Mouse (Mus musculus): ENCODE data around the gene Ppp1r12b.

Gene Ppp1r12b

GRCm38 (mm10) chr1:134796536-134796935, 159.2 kb downstream of the Ppp1r12b start:
- DNase-seq (ENCODE audit: low read depth, low spot score), result no peak

DNA sequence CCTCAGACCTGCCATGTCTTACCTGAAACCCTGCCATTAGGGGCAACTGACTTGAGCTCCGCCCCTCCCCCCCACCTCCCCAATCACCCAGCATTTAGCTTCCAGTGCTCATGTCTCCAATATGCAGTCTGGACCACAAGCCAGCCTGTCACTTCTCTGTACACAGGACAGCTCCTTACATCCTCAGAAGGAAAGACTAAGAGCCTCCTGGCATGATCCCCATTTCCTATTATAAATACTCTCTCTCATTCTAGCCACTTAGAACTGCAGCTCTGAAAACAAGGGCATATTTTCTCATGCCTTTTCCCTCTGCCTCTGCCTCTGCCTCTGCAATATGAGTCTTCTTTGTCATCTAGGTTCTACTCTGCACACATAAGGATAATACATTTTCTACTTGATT, 159.7 kb downstream of the Ppp1r12b start:
- no peak for DNase-seq (ENCODE audit: low read depth, low spot score)

- no peak for DNase-seq (ENCODE audit: low read depth, low spot score)
Observed at GRCm38 (mm10) chr1:134791456-134791855, 164.3 kb downstream of the Ppp1r12b start.

DNA sequence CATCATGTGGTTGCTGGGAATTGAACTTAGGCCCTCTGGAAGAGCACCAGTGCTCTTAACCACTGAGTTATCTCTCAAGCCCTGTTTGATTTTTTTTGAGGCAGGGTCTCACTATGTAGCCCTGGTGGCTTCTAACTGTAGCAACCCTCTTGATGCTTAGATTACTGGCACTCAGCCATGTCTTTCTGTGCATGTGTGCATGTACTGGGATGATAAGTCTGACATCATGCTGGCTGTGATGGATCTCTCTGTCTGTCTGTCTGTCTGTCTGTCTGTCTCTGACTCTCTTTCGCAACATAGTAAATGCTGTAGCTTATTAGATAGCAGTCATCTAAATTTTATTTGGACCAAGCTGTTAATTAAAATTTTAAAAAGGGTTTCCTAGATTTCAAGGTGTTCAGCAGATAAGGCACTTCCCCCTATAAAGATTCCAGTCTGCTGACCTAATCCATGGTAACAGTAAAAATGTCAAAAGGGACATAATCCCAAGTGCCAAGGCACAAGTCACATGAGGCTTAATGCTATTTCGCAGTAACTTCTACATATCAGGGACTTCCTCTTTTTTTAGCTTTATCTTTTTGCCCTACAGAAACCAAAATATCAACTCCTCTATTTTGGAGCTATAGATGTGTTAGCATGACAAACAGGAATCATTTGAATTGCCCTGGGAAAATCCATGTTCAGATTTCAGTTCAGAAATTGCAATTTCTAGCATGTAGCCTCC, 164.9 kb downstream of the Ppp1r12b start:
- no peak for DNase-seq (ENCODE audit: low read depth, low spot score)

DNA sequence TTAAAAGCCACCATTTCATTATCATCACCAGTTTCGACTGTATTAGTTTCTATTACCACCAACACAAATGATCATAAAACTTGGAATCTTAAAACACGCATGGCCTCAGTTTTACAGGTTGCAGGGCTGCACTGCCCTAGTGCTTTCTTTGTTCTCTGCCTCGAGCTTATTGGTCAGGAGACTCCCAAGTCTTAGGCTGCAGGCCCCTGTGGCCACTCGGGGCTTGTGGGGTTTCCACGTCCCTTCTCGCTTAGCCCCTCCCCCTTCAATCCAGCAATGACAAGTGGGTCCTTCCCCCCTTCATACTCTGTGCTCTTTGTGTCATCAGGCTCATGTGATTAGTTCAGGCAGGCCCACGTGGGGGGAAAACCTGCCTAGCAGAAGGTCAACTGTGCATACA, 167.6 kb downstream of the Ppp1r12b start:
- peak; percentile 45 for DNase-seq (ENCODE audit: low read depth, low spot score)

GRCm38 (mm10) chr1:134784911-134785310, 170.8 kb downstream of the Ppp1r12b start:
- DNase-seq (ENCODE audit: low read depth, low spot score), result no peak

GRCm38 (mm10) chr1:134784481-134784880, 171.3 kb downstream of the Ppp1r12b start:
- DNase-seq (ENCODE audit: low read depth, low spot score), result no peak

DNA sequence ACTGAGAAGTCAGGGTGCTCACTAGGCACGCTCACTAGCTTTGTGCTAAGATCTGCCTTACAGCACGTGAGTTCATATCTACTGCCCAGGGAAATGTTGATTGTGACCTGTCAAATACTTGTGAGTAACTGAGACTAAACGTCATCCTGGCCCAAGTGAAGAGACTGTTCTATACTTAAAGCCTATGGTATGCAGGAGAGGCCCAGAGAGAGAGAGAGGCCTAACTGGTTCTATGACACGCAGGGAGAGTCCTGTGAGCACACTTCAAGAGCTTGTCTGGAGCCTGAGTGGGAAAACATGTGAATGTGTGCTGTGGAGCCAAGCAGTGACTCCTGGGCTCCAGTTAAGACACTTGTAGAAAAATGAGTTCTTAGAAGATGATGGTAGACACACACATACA, 171.8 kb downstream of the Ppp1r12b start:
- no peak for DNase-seq (ENCODE audit: low read depth, low spot score)

GRCm38 (mm10) chr1:134782797-134783196, 172.9 kb downstream of the Ppp1r12b start:
- DNase-seq (ENCODE audit: low read depth, low spot score), result no peak

GRCm38 (mm10) chr1:134777936-134778548, 177.7 kb downstream of the Ppp1r12b start:
- no peak for DNase-seq (ENCODE audit: low read depth, low spot score)

DNA sequence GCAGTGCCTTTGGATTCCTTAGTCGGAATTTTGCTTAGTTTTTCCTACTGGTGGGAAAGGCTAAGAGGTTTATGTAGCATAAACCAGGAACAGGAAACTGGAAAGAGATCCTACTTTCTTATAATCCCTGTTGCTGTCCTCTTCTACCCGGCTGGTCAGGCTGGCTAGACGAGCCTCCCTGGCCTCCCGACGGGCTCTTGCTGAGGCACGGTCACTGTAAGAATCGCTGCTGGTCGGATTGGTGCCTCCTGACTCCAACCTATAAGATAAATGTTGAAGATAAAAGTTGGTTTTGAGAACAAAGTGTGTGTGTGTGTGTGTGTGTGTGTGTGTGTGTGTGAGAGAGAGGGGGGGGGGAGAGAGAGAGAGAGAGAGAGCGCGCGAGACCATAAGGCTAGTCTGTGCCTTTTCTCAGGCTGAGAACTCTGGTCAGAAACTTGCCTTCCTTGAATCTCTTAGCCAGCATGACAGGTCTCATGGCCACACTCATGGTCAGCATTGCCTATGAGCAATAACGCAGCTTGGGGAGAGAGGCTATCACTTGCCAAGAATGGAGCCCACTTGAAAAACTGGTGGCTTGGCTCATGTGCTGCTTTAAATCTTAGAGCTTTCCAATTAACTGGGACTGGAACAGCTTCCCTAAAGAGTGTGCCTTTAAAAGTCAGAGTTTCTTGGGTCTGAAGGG, 178.4 kb downstream of the Ppp1r12b start:
- no peak for DNase-seq (ENCODE audit: low read depth, low spot score)

DNA sequence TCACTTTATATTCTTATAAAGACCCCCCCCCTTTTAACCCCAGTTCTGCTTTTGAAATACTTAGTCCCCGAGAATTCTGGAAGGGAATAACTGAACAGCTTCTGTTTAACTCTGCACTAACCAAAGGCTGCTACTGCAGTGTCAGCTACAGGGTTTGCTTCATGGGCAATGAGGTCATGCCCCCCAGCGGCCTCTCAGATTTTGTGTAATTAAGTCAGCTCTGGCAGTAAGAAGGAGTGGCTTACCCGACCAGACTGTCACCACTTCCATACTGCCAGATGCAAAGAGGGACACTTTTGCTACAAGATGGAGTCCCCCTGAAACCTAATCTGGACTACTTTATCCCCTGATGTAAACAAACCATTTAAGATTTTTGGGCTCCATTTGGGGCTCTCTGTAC, 180.1 kb downstream of the Ppp1r12b start:
- DNase-seq (ENCODE audit: low read depth, low spot score), result no peak

- no peak for DNase-seq (ENCODE audit: low read depth, low spot score)
Observed at GRCm38 (mm10) chr1:134774728-134775287, 180.9 kb downstream of the Ppp1r12b start.

GRCm38 (mm10) chr1:134774247-134774646, 181.5 kb downstream of the Ppp1r12b start:
- DNase-seq (ENCODE audit: low read depth, low spot score), result no peak

GRCm38 (mm10) chr1:134773256-134773655, 182.5 kb downstream of the Ppp1r12b start:
- no peak for DNase-seq (ENCODE audit: low read depth, low spot score)

- DNase-seq (ENCODE audit: low read depth, low spot score), result no peak
Observed at GRCm38 (mm10) chr1:134772821-134773220, 182.9 kb downstream of the Ppp1r12b start.

GRCm38 (mm10) chr1:134771999-134772398, 183.7 kb downstream of the Ppp1r12b start:
- no peak for DNase-seq (ENCODE audit: low read depth, low spot score)

GRCm38 (mm10) chr1:134771353-134771752, 184.4 kb downstream of the Ppp1r12b start:
- DNase-seq (ENCODE audit: low read depth, low spot score), result no peak

- DNase-seq (ENCODE audit: low read depth, low spot score), result no peak
Observed at GRCm38 (mm10) chr1:134770312-134770711, 185.4 kb downstream of the Ppp1r12b start.

DNA sequence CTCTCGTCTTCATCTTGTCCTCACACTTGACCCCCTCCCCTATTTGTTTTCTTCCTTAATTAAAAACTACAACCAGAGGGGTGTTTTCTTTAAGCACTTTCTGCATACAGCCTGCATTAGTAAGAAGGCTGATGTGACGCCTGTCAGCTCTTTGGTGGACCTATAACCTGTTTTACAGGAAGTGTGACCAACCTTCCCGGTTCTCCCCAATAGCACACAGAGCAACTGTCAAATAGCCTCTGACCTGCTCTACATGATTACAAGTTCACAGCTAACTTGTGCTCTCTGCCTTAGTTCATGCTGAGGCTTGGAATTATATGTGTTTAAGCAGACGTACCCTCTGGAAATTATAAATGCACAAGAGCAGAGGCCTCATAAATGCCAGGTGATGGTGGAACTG, 189.3 kb downstream of the Ppp1r12b start:
- DNase-seq (ENCODE audit: low read depth, low spot score), result no peak

DNA sequence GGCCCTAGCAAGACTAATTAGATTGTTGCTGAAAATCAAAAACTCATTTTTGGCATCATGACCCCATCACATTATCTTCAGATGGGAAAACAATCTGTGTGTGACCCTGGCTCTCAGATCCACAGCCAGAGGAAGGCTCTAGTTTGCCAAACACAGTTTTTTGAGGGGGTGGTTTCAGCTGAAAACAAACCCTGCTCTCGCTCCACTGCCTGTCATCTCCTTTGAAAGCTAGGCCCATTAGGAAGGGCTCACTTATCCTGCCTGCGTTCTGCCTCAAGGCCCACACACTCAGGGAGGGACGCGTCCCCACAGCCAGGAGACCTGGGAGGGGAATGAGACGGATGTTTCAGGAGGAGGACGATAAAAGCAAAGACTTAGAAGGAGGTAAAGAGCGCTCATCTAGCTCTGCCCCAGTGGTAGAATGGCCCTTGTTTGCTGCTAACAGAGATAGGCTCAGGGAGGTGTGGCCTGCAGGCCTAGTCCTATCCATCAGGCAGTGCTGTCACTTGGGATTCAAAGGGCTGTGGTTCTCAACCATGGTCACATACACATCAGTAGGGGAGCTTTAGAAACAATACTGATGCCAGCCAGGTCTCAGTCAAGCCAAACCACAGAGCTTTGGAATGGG, 190.8 kb downstream of the Ppp1r12b start:
- no peak for DNase-seq (ENCODE audit: low read depth, low spot score)

Data from forelimb bud, embryonic 11.5 days (tissue).